Mouse (Mus musculus): ENCODE results near the gene Gbgt1. TPM values are rescaled to one million over a fixed set of nuclear protein-coding genes. Genes with fewer than 3 reads are reported as not detected.

Gbgt1 gene
- polyA plus RNA-seq (2015; fragmentation: Nextera tagmentation; extraction: Ambion mirVana): 0.54 and 1.4 TPM in 2 replicates

DNA sequence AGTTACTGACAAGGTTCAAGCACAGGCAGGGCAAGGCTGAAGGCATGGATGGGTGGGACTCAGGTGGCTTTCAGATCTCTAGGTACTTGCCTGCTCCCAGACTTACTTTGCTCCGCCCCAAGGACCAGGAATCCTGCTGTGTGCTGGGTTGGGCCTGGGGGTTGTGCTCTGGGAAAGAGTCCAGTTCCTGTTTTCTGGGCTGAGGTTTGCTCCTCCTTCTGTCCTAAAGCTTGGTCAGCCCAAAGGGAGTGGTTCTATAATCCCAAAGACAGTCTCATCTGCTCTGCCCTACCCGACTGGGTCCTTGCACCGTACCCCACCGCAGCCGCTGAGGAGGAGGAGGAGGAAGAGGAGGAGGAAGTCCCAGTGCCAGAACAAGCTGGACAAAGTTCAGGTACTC, at the start of gene Gbgt1:
Gene Gbgt1, plus strand, starts transcription at position 221 of the 400 bp plus-strand sequence.
- WGBS: 77% methylated on average over 5 of the region's 5 CpGs
- ATAC-seq: no peak

DNA sequence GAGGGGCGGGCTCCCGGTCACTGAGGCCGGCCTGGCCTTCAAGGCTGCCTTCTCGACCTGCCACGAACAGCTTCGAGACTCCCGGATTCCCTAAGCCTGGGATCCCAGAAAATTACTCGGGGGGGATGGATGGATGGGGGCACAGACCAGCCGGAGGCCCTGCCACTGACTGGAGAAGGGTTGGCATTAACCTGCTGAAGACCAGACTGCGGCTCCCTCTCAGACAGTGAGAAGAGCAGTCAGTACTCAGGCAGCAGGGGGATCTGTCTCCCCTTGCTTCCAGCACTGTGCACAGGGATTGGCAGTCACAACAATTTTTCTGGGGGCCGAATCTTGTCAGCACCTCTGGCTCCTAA, 49.4 kb upstream of the Gbgt1 start:
- H3K27me3 ChIP-seq: peaks cover 4% of the 10 kb centered on the region; the same call in 1 of the 2 replicates
- peaks cover 33% of the 10 kb centered on the region for H3K36me3 ChIP-seq
- peak; percentile 73 for ATAC-seq
- peak overlapping the region; percentile 94 for H3K4me2 ChIP-seq (replicated peaks)
- H3K9ac ChIP-seq (replicated peaks): peak overlapping the region; percentile 88
- H3K4me1 ChIP-seq (replicated peaks): peaks cover 21% of the 10 kb centered on the region
- peak overlapping the region; percentile 64 for H3K4me3 ChIP-seq (replicated peaks)
- H3K27ac ChIP-seq: peak overlapping the region; percentile 79
- no peaks in the 10 kb centered on the region for H3K9me3 ChIP-seq
- 7% methylated on average over 11 of the region's 11 CpGs for WGBS

More for the DNA sequence above, at the start of gene Gbgt1:
- H3K27me3 ChIP-seq: no peaks in the 10 kb centered on the region
- no peak within 1 kb of the TSS for H3K9ac ChIP-seq (replicated peaks)
- no peak within 1 kb of the TSS for H3K4me2 ChIP-seq (replicated peaks)
- H3K27ac ChIP-seq: no peak within 1 kb of the TSS
- no peaks in the 10 kb centered on the region for H3K36me3 ChIP-seq
- no peak within 1 kb of the TSS for H3K4me3 ChIP-seq (replicated peaks)
- H3K4me1 ChIP-seq (replicated peaks): no peaks in the 10 kb centered on the region
- no peaks in the 10 kb centered on the region for H3K9me3 ChIP-seq

GRCm38 (mm10) chr2:28451663-28452062, 45.0 kb upstream of the Gbgt1 start:
- no peak overlapping the region for H3K27ac ChIP-seq
- 92% methylated on average over 11 of the region's 11 CpGs for WGBS
- H3K36me3 ChIP-seq: peaks cover 62% of the 10 kb centered on the region
- no peaks in the 10 kb centered on the region for H3K9me3 ChIP-seq
- no peak for ATAC-seq
- H3K9ac ChIP-seq (replicated peaks): no peak overlapping the region
- H3K4me1 ChIP-seq (replicated peaks): peaks cover 14% of the 10 kb centered on the region
- H3K4me2 ChIP-seq (replicated peaks): no peak overlapping the region
- H3K4me3 ChIP-seq (replicated peaks): no peak overlapping the region
- no peaks in the 10 kb centered on the region for H3K27me3 ChIP-seq

DNA sequence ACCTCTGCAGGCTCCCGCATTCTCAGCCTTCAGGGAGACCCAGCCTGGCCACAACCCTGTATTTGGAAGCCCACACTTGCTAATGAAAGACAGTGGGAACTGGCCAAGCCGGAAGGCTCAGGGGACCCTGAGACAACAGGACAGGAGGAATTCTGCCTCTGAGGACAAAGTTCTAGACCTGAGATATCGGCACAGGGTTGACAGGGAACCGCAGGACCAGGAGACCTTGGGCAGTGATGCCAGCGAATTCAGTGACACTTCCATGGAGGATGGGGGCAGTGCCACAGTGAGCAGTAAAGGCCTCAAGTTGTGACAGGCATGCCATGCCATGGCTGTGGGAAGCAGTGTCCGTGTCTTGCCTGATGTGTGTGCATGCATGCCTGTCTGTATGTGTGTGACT, 43.2 kb upstream of the Gbgt1 start:
- Histone ChIP-seq H3K9ac (replicated peaks) (no peak overlapping the region), H3K36me3 (peaks cover 62% of the 10 kb centered on the region), H3K27ac (no peak overlapping the region), H3K27me3 (no peaks in the 10 kb centered on the region), H3K9me3 (no peaks in the 10 kb centered on the region), H3K4me3 (replicated peaks) (no peak overlapping the region), H3K4me2 (replicated peaks) (no peak overlapping the region), H3K4me1 (replicated peaks) (no peaks in the 10 kb centered on the region)
- WGBS: 88% methylated on average over 6 of the region's 6 CpGs
- ATAC-seq: no peak

DNA sequence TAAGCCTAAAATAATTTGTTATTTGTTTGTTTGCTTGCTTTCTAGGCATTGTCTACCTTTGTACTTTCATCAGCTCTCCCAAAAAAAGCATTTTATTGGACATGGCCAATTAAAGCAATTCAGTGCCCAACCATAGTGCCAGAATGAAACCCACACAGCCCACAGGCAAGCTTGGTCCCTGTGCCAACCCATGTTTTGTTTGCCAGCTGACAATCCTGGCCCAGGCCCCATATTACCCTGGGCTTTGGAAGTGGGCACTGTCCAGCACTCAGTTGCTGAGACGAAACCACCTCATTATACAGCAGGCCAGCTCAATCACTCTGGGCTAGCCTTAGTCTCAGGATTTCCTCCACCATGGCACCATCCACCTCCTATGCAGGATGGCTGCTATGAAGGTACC, 40.1 kb upstream of the Gbgt1 start:
- Histone ChIP-seq H3K4me1 (replicated peaks) (no peaks in the 10 kb centered on the region), H3K4me2 (replicated peaks) (no peak overlapping the region), H3K9me3 (no peaks in the 10 kb centered on the region), H3K27ac (no peak overlapping the region), H3K4me3 (replicated peaks) (no peak overlapping the region), H3K9ac (replicated peaks) (no peak overlapping the region), H3K27me3 (no peaks in the 10 kb centered on the region), H3K36me3 (peaks cover 35% of the 10 kb centered on the region)
- no peak for ATAC-seq
- 89% methylated on average over 1 of the region's 1 CpGs for WGBS

DNA sequence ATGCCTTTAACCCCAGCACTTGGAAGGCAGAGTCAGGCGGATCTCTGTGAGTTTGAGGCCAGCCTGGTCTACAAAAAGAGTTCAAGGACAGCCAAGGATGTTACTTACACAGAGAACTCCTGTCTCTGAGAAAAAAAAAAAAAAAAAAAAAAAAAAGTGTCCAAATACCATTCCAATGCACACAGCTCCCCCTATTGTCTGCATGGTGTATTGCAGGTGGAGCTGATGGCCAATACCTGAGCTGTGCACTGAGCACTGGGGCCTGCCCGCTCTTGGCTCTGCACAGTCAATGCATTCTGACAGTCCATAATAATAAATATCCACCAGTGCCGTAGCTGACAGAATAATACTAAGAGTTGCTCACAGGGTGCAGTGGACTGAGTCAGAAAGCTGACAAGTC, 32.8 kb upstream of the Gbgt1 start:
- no peak for ATAC-seq
- no peak overlapping the region for H3K4me2 ChIP-seq (replicated peaks)
- no peak overlapping the region for H3K9ac ChIP-seq (replicated peaks)
- H3K27me3 ChIP-seq: peaks cover 11% of the 10 kb centered on the region; the same call in 1 of the 2 replicates
- no peaks in the 10 kb centered on the region for H3K9me3 ChIP-seq
- peaks cover under 1% of the 10 kb centered on the region; the same call in 1 of the 2 replicates for H3K36me3 ChIP-seq
- WGBS: 40% methylated on average over 3 of the region's 3 CpGs
- H3K4me3 ChIP-seq (replicated peaks): no peak overlapping the region
- H3K27ac ChIP-seq: no peak overlapping the region
- peaks cover 17% of the 10 kb centered on the region for H3K4me1 ChIP-seq (replicated peaks)

- Histone ChIP-seq H3K4me1 (replicated peaks) (peaks cover 19% of the 10 kb centered on the region), H3K27ac (no peak overlapping the region), H3K4me2 (replicated peaks) (no peak overlapping the region), H3K9me3 (no peaks in the 10 kb centered on the region), H3K36me3 (peaks cover 11% of the 10 kb centered on the region), H3K4me3 (replicated peaks) (no peak overlapping the region), H3K9ac (replicated peaks) (no peak overlapping the region), H3K27me3 (peaks cover 11% of the 10 kb centered on the region; the same call in 1 of the 2 replicates)
- no peak for ATAC-seq
- WGBS: 85% methylated on average over 9 of the region's 9 CpGs
Measured at GRCm38 (mm10) chr2:28464919-28465318, 31.8 kb upstream of the Gbgt1 start.

DNA sequence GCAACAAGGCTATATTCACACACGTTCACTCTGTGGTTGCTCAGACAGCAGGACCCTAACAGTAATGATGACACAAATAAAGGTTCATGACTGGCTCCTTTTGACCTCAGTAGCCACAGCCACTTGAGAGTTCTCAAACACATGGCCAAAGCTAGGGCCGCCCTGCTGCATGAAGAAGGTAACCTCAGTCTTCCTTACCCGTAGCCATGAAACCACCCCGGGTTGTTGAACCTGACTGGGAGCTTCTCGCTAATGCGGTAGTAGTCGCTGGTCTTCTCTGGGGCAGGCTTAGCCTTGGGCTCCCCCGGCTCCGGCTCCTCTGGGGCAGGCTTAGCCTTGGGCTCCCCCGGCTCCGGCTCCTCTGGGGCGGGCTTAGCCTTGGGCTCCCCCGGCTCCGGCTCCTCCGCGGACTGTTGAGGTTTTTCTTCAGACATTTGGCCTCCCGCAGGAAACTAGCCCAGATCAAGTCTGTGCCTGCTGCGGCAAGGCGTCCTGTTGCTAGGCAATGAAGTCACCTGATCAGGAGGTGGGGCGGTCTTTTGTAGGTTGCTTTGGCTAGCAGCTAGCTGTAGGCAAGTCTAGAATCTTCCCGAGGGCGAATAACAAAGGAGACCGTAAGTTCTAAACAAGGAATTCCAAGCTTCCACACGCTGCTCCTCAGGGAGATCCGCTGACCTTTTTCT, 30.7 kb upstream of the Gbgt1 start, which contains the start of gene 1700007K13Rik:
Gene 1700007K13Rik, minus strand, starts transcription at position 497 of the 683 bp plus-strand sequence.
- Histone ChIP-seq H3K4me1 (replicated peaks) (peaks cover 19% of the 10 kb centered on the region), H3K27ac (no peak within 1 kb of the TSS), H3K36me3 (peaks cover 21% of the 10 kb centered on the region), H3K27me3 (peaks cover 11% of the 10 kb centered on the region; the same call in 1 of the 2 replicates), H3K9me3 (no peaks in the 10 kb centered on the region), H3K4me3 (replicated peaks) (peak within 1 kb of the TSS; percentile 22), H3K9ac (replicated peaks) (peak within 1 kb of the TSS; percentile 53), H3K4me2 (replicated peaks) (peak within 1 kb of the TSS; percentile 54)
- peak; percentile 58 for ATAC-seq
- WGBS: 5% methylated on average over 25 of the region's 25 CpGs

- peak within 1 kb of the TSS; percentile 97 for H3K4me3 ChIP-seq (replicated peaks)
- H3K36me3 ChIP-seq: peaks cover 41% of the 10 kb centered on the region
- WGBS: under 1% methylated on average over 52 of the region's 52 CpGs
- ATAC-seq: peak; percentile 94
- H3K27me3 ChIP-seq: peaks cover 11% of the 10 kb centered on the region; the same call in 1 of the 2 replicates
- H3K27ac ChIP-seq: peak within 1 kb of the TSS; percentile 44; the same call in 1 of the 2 replicates
- H3K9me3 ChIP-seq: 0 out of 2 replicates have a peak, but pooled peaks cover 5% of the 10 kb centered on the region
- H3K4me2 ChIP-seq (replicated peaks): peak within 1 kb of the TSS; percentile 90
- peaks cover 19% of the 10 kb centered on the region for H3K4me1 ChIP-seq (replicated peaks)
- peak within 1 kb of the TSS; percentile 96 for H3K9ac ChIP-seq (replicated peaks)
Measured at GRCm38 (mm10) chr2:28467860-28468485, 28.7 kb upstream of the Gbgt1 start, which contains the start of gene Mrps2. Gene Mrps2, plus strand, starts transcription at chr2:28468066.

GRCm38 (mm10) chr2:28468486-28469225, 28.0 kb upstream of the Gbgt1 start:
- Histone ChIP-seq H3K27me3 (peaks cover 11% of the 10 kb centered on the region; the same call in 1 of the 2 replicates), H3K4me2 (replicated peaks) (peak overlapping the region; percentile 90), H3K4me1 (replicated peaks) (peaks cover 19% of the 10 kb centered on the region), H3K9me3 (0 out of 2 replicates have a peak, but pooled peaks cover 5% of the 10 kb centered on the region), H3K4me3 (replicated peaks) (peak overlapping the region; percentile 97), H3K9ac (replicated peaks) (peak overlapping the region; percentile 96), H3K36me3 (peaks cover 45% of the 10 kb centered on the region), H3K27ac (no peak overlapping the region)
- WGBS: 51% methylated on average over 18 of the region's 18 CpGs
- ATAC-seq: no peak

DNA sequence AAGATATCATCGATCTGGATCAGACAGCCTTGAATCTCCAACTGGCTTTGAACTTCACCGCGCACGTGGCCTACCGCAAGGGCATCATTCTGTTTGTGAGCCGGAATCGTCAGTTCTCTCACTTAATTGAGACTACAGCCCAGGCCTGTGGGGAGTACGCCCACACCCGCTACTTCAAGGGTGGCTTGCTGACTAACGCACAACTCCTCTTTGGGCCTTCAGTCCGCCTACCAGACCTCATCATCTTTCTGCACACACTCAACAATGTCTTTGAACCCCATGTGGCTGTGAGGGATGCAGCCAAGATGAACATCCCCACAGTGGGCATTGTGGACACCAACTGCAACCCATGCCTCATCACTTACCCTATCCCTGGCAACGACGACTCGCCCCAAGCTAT, 27.2 kb upstream of the Gbgt1 start:
- Histone ChIP-seq H3K9me3 (0 out of 2 replicates have a peak, but pooled peaks cover 5% of the 10 kb centered on the region), H3K36me3 (peaks cover 45% of the 10 kb centered on the region), H3K27ac (no peak overlapping the region), H3K27me3 (peaks cover 11% of the 10 kb centered on the region; the same call in 1 of the 2 replicates), H3K4me1 (replicated peaks) (peaks cover 19% of the 10 kb centered on the region), H3K9ac (replicated peaks) (no peak overlapping the region), H3K4me2 (replicated peaks) (no peak overlapping the region), H3K4me3 (replicated peaks) (no peak overlapping the region)
- ATAC-seq: no peak
- WGBS: over 99% methylated on average over 14 of the region's 14 CpGs
